Mouse (Mus musculus): ENCODE measurements around the gene Efhc1. TPM values are rescaled to one million over a fixed set of nuclear protein-coding genes. Genes with fewer than 3 reads are reported as not detected.

Gene Efhc1
- total and polyA plus RNA-seq, 3 experiments: not detected

GRCm38 (mm10) chr1:20912115-20912514 is 39.3 kb upstream of the Efhc1 start:
- Histone ChIP-seq H3K4me3 (ENCODE audit: control insufficient read depth in 1 of 2, insufficient read depth in 1 of 2, low read depth in 2 of 2, low read length in 2 of 2) (no peak overlapping the region), H3K36me3 (ENCODE audit: control insufficient read depth in 1 of 2, insufficient read depth in 2 of 2, low read length in 2 of 2) (peaks cover 0 to 6% of the 10 kb centered on the region in 2 experiments; a peak in 1 of 4 replicates), H3K27ac (ENCODE audit: control insufficient read depth, low read depth, low read length) (no peak overlapping the region), H3K79me2 (ENCODE audit: control insufficient read depth, insufficient read depth, low read length, poor library complexity) (no peaks in the 10 kb centered on the region), H3K4me1 (ENCODE audit: control insufficient read depth in 1 of 2, insufficient read depth in 2 of 2, low read length in 2 of 2) (peaks cover 0 to 6% of the 10 kb centered on the region in 2 experiments; a peak in 2 of 4 replicates), H3K9ac (ENCODE audit: control insufficient read depth, low read depth, low read length, poor library complexity, severe bottlenecking) (no peak overlapping the region), H3K27me3 (ENCODE audit: control insufficient read depth in 1 of 2, insufficient read depth in 2 of 2, low read length in 2 of 2) (no peaks in the 10 kb centered on the region), H3K9me3 (replicated peaks; ENCODE audit: insufficient read depth, low read length) (no peaks in the 10 kb centered on the region)
- DNase-seq (ENCODE audit: low read depth, low spot score): peak; percentile 27
- TF ChIP-seq CHD2 (IDR thresholded peaks at IDR 0.05; ENCODE audit: low read length) (no peak), POLR2AphosphoS5 (IDR thresholded peaks at IDR 0.05; ENCODE audit: borderline replicate concordance, low read depth, low read length) (no peak), TBP (IDR thresholded peaks at IDR 0.05; ENCODE audit: low read depth, low read length) (no peak), JUND (IDR thresholded peaks at IDR 0.05; ENCODE audit: low read depth, low read length) (no peak), HCFC1 (IDR thresholded peaks at IDR 0.05; ENCODE audit: low read depth, low read length) (no peak), SMC3 (IDR thresholded peaks at IDR 0.05; ENCODE audit: low read depth, low read length) (no peak), CTCF (IDR thresholded peaks at IDR 0.05 in 2 of 3, conservative IDR thresholded peaks at IDR 0.05 in 1 of 3; ENCODE audit: control insufficient read depth in 1 of 3, insufficient read depth in 1 of 3, low read depth in 2 of 3, low read length in 3 of 3, poor library complexity in 1 of 3, severe bottlenecking in 1 of 3) (no peak), ZKSCAN1 (IDR thresholded peaks at IDR 0.05; ENCODE audit: low read depth, low read length) (no peak), POLR2AphosphoS2 (IDR thresholded peaks at IDR 0.05; ENCODE audit: low read length) (no peak), BHLHE40 (IDR thresholded peaks at IDR 0.05; ENCODE audit: borderline replicate concordance, low read depth, low read length) (no peak), MAX (IDR thresholded peaks at IDR 0.05; ENCODE audit: low read length) (no peak), NELFE (IDR thresholded peaks at IDR 0.05; ENCODE audit: low read depth, low read length) (no peak), MAFK (IDR thresholded peaks at IDR 0.05; ENCODE audit: borderline replicate concordance, low read depth, low read length) (no peak), UBTF (IDR thresholded peaks at IDR 0.05; ENCODE audit: borderline replicate concordance, insufficient read depth, low read depth, low read length) (no peak)

- peaks cover 0 to 6% of the 10 kb centered on the region in 2 experiments; a peak in 1 of 4 replicates for H3K36me3 ChIP-seq (ENCODE audit: control insufficient read depth in 1 of 2, insufficient read depth in 2 of 2, low read length in 2 of 2)
- no peak overlapping the region for H3K27ac ChIP-seq (ENCODE audit: control insufficient read depth, low read depth, low read length)
- H3K4me1 ChIP-seq (ENCODE audit: control insufficient read depth in 1 of 2, insufficient read depth in 2 of 2, low read length in 2 of 2): peaks cover 0 to 6% of the 10 kb centered on the region in 2 experiments; a peak in 2 of 4 replicates
- H3K27me3 ChIP-seq (ENCODE audit: control insufficient read depth in 1 of 2, insufficient read depth in 2 of 2, low read length in 2 of 2): no peaks in the 10 kb centered on the region
- H3K9me3 ChIP-seq (replicated peaks; ENCODE audit: insufficient read depth, low read length): no peaks in the 10 kb centered on the region
- no peak overlapping the region for H3K4me3 ChIP-seq (ENCODE audit: control insufficient read depth in 1 of 2, insufficient read depth in 1 of 2, low read depth in 2 of 2, low read length in 2 of 2)
- H3K9ac ChIP-seq (ENCODE audit: control insufficient read depth, low read depth, low read length, poor library complexity, severe bottlenecking): no peak overlapping the region
- no peaks in the 10 kb centered on the region for H3K79me2 ChIP-seq (ENCODE audit: control insufficient read depth, insufficient read depth, low read length, poor library complexity)
- no peak for TF ChIP-seq MAFK (IDR thresholded peaks at IDR 0.05; ENCODE audit: borderline replicate concordance, low read depth, low read length)
- no peak for TF ChIP-seq ZKSCAN1 (IDR thresholded peaks at IDR 0.05; ENCODE audit: low read depth, low read length)
- TF ChIP-seq MEF2A (IDR thresholded peaks at IDR 0.05; ENCODE audit: extremely low read depth, insufficient replicate concordance, low read depth, low read length, poor library complexity, severe bottlenecking): no peak
- TF ChIP-seq EP300 (IDR thresholded peaks at IDR 0.05; ENCODE audit: low read depth in 1 of 2, low read length in 2 of 2): peak in 1 of 2 experiments; percentile 43; a peak in 2 of 4 replicates
- no peak for TF ChIP-seq ZNF384 (IDR thresholded peaks at IDR 0.05; ENCODE audit: low read depth, low read length)
- no peak for TF ChIP-seq HCFC1 (IDR thresholded peaks at IDR 0.05; ENCODE audit: low read depth, low read length)
- TF ChIP-seq TCF12 (IDR thresholded peaks at IDR 0.05; ENCODE audit: low read depth, low read length): no peak
- no peak for TF ChIP-seq BHLHE40 (IDR thresholded peaks at IDR 0.05; ENCODE audit: borderline replicate concordance, low read depth, low read length)
- no peak for TF ChIP-seq MAX (IDR thresholded peaks at IDR 0.05; ENCODE audit: low read length)
- peak; percentile 51; the same call in 1 of the 2 replicates for TF ChIP-seq RCOR1 (IDR thresholded peaks at IDR 0.05; ENCODE audit: low read depth, low read length)
- TF ChIP-seq SIN3A (IDR thresholded peaks at IDR 0.05; ENCODE audit: low read length): no peak
- DNase-seq (ENCODE audit: low read depth, low spot score): peak; percentile 39
Observed at GRCm38 (mm10) chr1:20912527-20913171, 38.8 kb upstream of the Efhc1 start.
